ENCODE assay signal across 17 mouse cellular contexts in genomic region chr16:7781506-7781905, GRCm38 (mm10).
"Had no signal": no experiment of that assay in that cellular context is flagged by ENCODE, and none has a peak within 500 bp of the region (broad histone marks: within the 10 kb centered on the region; RNA-seq: fewer than 3 reads in every experiment).

No protein-coding gene starts in this region.

- H3K9ac ChIP-seq: liver, postnatal 0 days; lung, embryonic 15.5 days; midbrain, embryonic 13.5 days; midbrain, embryonic 15.5 days; stomach, embryonic 15.5 days had no signal

- H3K4me2 ChIP-seq: lung, embryonic 15.5 days; midbrain, embryonic 11.5 days; midbrain, embryonic 13.5 days; midbrain, embryonic 15.5 days; stomach, embryonic 15.5 days had no signal

- H3K4me3 ChIP-seq: lung, embryonic 15.5 days; megakaryocyte, embryonic 14.5 days; midbrain, embryonic 13.5 days; midbrain, embryonic 15.5 days; stomach, embryonic 15.5 days had no signal

- DNase-seq: liver, postnatal 0 days; lung, adult 2 months; lung, postnatal 14 days; lung, postnatal 36 days; right cerebral cortex, postnatal 14 days; thymus, adult 2 months; thymus, postnatal 25 days; thymus, postnatal 4 days had no signal

- H3K36me3 ChIP-seq: lung, embryonic 15.5 days; midbrain, embryonic 13.5 days; midbrain, embryonic 15.5 days; stomach, embryonic 15.5 days had no signal

- H3K4me1 ChIP-seq: lung, embryonic 15.5 days; megakaryocyte, embryonic 14.5 days; midbrain, embryonic 13.5 days; midbrain, embryonic 15.5 days; stomach, embryonic 15.5 days had no signal

- H3K27me3 ChIP-seq: lung, embryonic 15.5 days; megakaryocyte, embryonic 14.5 days; midbrain, embryonic 13.5 days; midbrain, embryonic 15.5 days; stomach, embryonic 15.5 days had no signal

- H3K27ac ChIP-seq: lung, embryonic 15.5 days; macrophage; midbrain, embryonic 13.5 days; midbrain, embryonic 15.5 days; stomach, embryonic 15.5 days; stomach, postnatal 0 days had no signal

- ATAC-seq: liver, postnatal 0 days; lung, postnatal 0 days; midbrain, embryonic 13.5 days; midbrain, embryonic 15.5 days had no signal

- H3K9me3 ChIP-seq: lung, embryonic 15.5 days; megakaryocyte, embryonic 14.5 days; midbrain, embryonic 13.5 days; midbrain, embryonic 15.5 days; stomach, embryonic 15.5 days had no signal
